Mouse (Mus musculus): ENCODE results near the gene Nid1. TPM values are rescaled to one million over a fixed set of nuclear protein-coding genes. Genes with fewer than 3 reads are reported as not detected.
"Not testable (repeated sequence)": the region's sequence is repeated elsewhere in the genome, so short reads cannot be mapped to it uniquely, and the experiment has no call there.

Gene Nid1
- polyA plus RNA-seq, 1 experiment from 2014 or later: 36.2 TPM

DNA sequence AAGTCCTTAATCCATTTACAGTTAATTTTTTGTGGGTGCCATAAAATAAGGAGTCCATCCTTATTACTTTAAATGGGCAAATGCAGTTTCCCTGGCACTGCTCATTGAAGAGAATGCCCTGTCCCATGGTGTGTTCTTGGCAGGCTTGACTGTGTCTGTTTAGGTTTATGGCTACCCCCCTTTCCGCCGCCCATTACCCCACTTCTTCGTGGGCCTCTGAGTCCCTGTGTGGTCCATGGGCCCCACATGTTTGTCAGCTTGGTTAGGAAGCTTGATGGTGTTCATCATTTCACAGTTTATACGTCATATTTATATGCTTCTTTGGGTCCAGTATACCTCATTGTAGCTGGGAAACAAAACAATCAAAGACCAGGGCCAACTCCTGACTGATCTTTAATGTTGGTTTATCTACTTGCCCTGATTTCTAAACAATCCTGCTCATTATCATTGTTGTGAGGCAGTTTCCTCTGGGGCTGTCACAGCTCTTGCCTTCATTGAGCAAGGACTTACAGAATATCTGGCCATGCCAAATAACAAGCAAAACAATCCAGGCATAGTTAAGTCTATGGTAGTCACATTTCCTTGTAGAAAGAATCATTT, 20.9 kb downstream of the Nid1 start:
- ATAC-seq (ENCODE audit: low FRiP score, low TSS enrichment): no peak; the same call in 1 of the 2 replicates
- no peak for TF ChIP-seq CTCF (IDR thresholded peaks at IDR 0.05; ENCODE audit: low read depth)
- TF ChIP-seq EP300 (optimal IDR thresholded peaks at IDR 0.05): no peak
- Histone ChIP-seq H3K27me3 (ENCODE audit: control insufficient read depth, insufficient read depth, low read length) (no peaks in the 10 kb centered on the region), H3K4me3 (ENCODE audit: low read depth, low read length) (no peak overlapping the region), H3K27ac (replicated peaks) (no peak overlapping the region), H3K4me2 (replicated peaks; ENCODE audit: low read depth) (no peak overlapping the region), H3K4me1 (replicated peaks; ENCODE audit: control insufficient read depth, insufficient read depth) (no peaks in the 10 kb centered on the region), H3K9ac (ENCODE audit: low read length) (no peak overlapping the region), H3K9me3 (ENCODE audit: control insufficient read depth, low read length) (no peaks in the 10 kb centered on the region), H3K36me3 (ENCODE audit: control insufficient read depth, insufficient read depth, low read length) (no peaks in the 10 kb centered on the region)
- WGBS: 47% methylated on average over 4 of the region's 4 CpGs
- no peak for DNase-seq (ENCODE audit: low spot score)

- ATAC-seq (ENCODE audit: low FRiP score, low TSS enrichment) (no peak), DNase-seq (ENCODE audit: low spot score) (no peak)
- Histone ChIP-seq H3K4me1 (replicated peaks; ENCODE audit: control insufficient read depth, insufficient read depth) (no peaks in the 10 kb centered on the region), H3K36me3 (ENCODE audit: control insufficient read depth, insufficient read depth, low read length) (no peaks in the 10 kb centered on the region), H3K4me2 (replicated peaks; ENCODE audit: low read depth) (no peak overlapping the region), H3K9me3 (ENCODE audit: control insufficient read depth, low read length) (no peaks in the 10 kb centered on the region), H3K27me3 (ENCODE audit: control insufficient read depth, insufficient read depth, low read length) (no peaks in the 10 kb centered on the region), H3K27ac (replicated peaks) (no peak overlapping the region), H3K4me3 (ENCODE audit: low read depth, low read length) (no peak overlapping the region), H3K9ac (ENCODE audit: low read length) (no peak overlapping the region)
- WGBS: 83% methylated on average over 2 of the region's 2 CpGs
- TF ChIP-seq CTCF (IDR thresholded peaks at IDR 0.05; ENCODE audit: low read depth) (no peak), EP300 (optimal IDR thresholded peaks at IDR 0.05) (no peak)
Observed at GRCm38 (mm10) chr13:13460521-13461138, 23.3 kb downstream of the Nid1 start.

GRCm38 (mm10) chr13:13461446-13462192, 24.3 kb downstream of the Nid1 start:
- Histone ChIP-seq H3K36me3 (ENCODE audit: control insufficient read depth, insufficient read depth, low read length) (no peaks in the 10 kb centered on the region), H3K27me3 (ENCODE audit: control insufficient read depth, insufficient read depth, low read length) (no peaks in the 10 kb centered on the region), H3K4me2 (replicated peaks; ENCODE audit: low read depth) (no peak overlapping the region), H3K27ac (replicated peaks) (0 out of 2 replicates have a peak overlapping the region, but pooled peaks have one; percentile 13), H3K9ac (ENCODE audit: low read length) (no peak overlapping the region), H3K4me3 (ENCODE audit: low read depth, low read length) (no peak overlapping the region), H3K4me1 (replicated peaks; ENCODE audit: control insufficient read depth, insufficient read depth) (no peaks in the 10 kb centered on the region), H3K9me3 (ENCODE audit: control insufficient read depth, low read length) (no peaks in the 10 kb centered on the region)
- DNase-seq (ENCODE audit: low spot score): no peak
- ATAC-seq (ENCODE audit: low FRiP score, low TSS enrichment): no peak
- 77% methylated on average over 4 of the region's 4 CpGs for WGBS
- TF ChIP-seq CTCF (IDR thresholded peaks at IDR 0.05; ENCODE audit: low read depth): no peak

DNA sequence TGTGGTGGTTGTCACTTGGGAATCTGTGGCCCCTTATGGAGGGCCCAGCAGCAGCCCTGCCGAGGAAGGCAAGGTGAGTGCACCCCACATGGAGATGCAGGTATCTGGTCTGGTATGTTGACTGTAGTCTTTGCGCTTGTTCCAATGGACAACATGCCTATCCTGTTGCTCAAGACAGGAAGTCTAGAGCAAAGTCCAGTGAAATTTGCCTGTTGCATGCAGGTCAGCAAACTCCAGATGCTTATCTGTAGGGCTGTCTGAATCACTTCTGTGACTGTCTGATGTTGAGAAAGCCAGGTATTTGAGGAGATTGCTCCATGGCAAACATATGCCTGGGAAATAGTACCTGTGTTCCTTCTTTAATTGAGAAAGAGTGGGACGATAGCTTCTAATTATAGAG, 26.6 kb downstream of the Nid1 start:
- ATAC-seq (ENCODE audit: low FRiP score, low TSS enrichment) (no peak), DNase-seq (ENCODE audit: low spot score) (no peak)
- no peak overlapping the region for H3K4me3 ChIP-seq (ENCODE audit: low read depth, low read length)
- H3K9me3 ChIP-seq (ENCODE audit: control insufficient read depth, low read length): no peaks in the 10 kb centered on the region
- no peaks in the 10 kb centered on the region for H3K4me1 ChIP-seq (replicated peaks; ENCODE audit: control insufficient read depth, insufficient read depth)
- WGBS: 84% methylated on average over 3 of the region's 3 CpGs
- no peak overlapping the region for H3K9ac ChIP-seq (ENCODE audit: low read length)
- TF ChIP-seq CTCF (IDR thresholded peaks at IDR 0.05; ENCODE audit: low read depth): no peak
- TF ChIP-seq EP300 (optimal IDR thresholded peaks at IDR 0.05): no peak
- H3K27me3 ChIP-seq (ENCODE audit: control insufficient read depth, insufficient read depth, low read length): no peaks in the 10 kb centered on the region
- no peak overlapping the region for H3K27ac ChIP-seq (replicated peaks)
- no peak overlapping the region for H3K4me2 ChIP-seq (replicated peaks; ENCODE audit: low read depth)
- peaks cover 2% of the 10 kb centered on the region; the same call in 1 of the 2 replicates for H3K36me3 ChIP-seq (ENCODE audit: control insufficient read depth, insufficient read depth, low read length)

- H3K27ac ChIP-seq (replicated peaks); ATAC-seq (ENCODE audit: low FRiP score, low TSS enrichment); H3K4me2 ChIP-seq (replicated peaks; ENCODE audit: low read depth); DNase-seq (ENCODE audit: low spot score); H3K4me1 ChIP-seq (replicated peaks; ENCODE audit: control insufficient read depth, insufficient read depth); H3K9ac ChIP-seq (ENCODE audit: low read length); H3K36me3 ChIP-seq (ENCODE audit: control insufficient read depth, insufficient read depth, low read length); H3K9me3 ChIP-seq (ENCODE audit: control insufficient read depth, low read length); H3K4me3 ChIP-seq (ENCODE audit: low read depth, low read length); H3K27me3 ChIP-seq (ENCODE audit: control insufficient read depth, insufficient read depth, low read length): not testable (repeated sequence)
Observed at GRCm38 (mm10) chr13:13467249-13467648, 29.9 kb downstream of the Nid1 start.

DNA sequence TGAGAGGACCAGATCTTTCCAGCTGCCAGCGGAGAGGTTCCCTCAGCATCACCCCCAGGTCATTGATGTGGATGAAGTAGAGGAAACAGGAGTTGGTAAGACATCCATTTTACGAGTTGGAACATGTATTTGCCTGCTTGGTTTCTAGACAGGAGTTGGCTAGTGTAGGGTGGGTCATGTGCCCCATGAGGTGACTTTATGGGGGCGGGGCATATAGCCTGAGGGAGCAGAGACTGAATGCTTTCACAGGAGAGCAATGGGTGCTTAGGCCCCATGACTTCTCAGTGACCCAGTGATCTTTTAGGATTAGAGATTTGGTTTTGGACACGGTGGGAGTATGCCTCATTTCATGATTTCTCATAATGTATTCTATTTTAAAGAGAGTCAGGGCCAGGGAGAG, 31.2 kb downstream of the Nid1 start:
- 85% methylated on average over 4 of the region's 4 CpGs for WGBS
- no peak for DNase-seq (ENCODE audit: low spot score)
- TF ChIP-seq EP300 (optimal IDR thresholded peaks at IDR 0.05): no peak
- no peak for TF ChIP-seq CTCF (IDR thresholded peaks at IDR 0.05; ENCODE audit: low read depth)
- H3K4me1 ChIP-seq (replicated peaks; ENCODE audit: control insufficient read depth, insufficient read depth): no peaks in the 10 kb centered on the region
- no peaks in the 10 kb centered on the region for H3K27me3 ChIP-seq (ENCODE audit: control insufficient read depth, insufficient read depth, low read length)
- no peaks in the 10 kb centered on the region for H3K9me3 ChIP-seq (ENCODE audit: control insufficient read depth, low read length)
- no peak for ATAC-seq (ENCODE audit: low FRiP score, low TSS enrichment)
- no peak overlapping the region for H3K9ac ChIP-seq (ENCODE audit: low read length)
- H3K27ac ChIP-seq (replicated peaks): no peak overlapping the region
- peaks cover 5% of the 10 kb centered on the region for H3K36me3 ChIP-seq (ENCODE audit: control insufficient read depth, insufficient read depth, low read length)
- no peak overlapping the region for H3K4me2 ChIP-seq (replicated peaks; ENCODE audit: low read depth)
- H3K4me3 ChIP-seq (ENCODE audit: low read depth, low read length): no peak overlapping the region

Measured in stomach, postnatal 0 days (tissue).